Mouse (Mus musculus) heart, postnatal 0 days (tissue): ENCODE data around the gene Tmc8. TPM values are rescaled to one million over a fixed set of nuclear protein-coding genes. Genes with fewer than 3 reads are reported as not detected.

ENCODE experiments used
- ATAC-seq: fragments of 200-750 bp; cut with Nextera tagmentation; 2 replicates; pipeline ENCODE4 v1.8.0; 2017; ENCODE audit warnings: low read depth, moderate number of reproducible peaks, moderate library complexity; ENCODE audit not compliant: insufficient read depth
- DNase-seq: peaks from one replicate; pipeline ENCODE4 v3.0.0-alpha.2; 2016; ENCODE audit warnings: low spot score
- H3K27ac ChIP-seq: fragments of 300-500 bp; sonication (generic); 2 replicates; pipeline ENCODE4 v1.5.1; 2014; ENCODE audit warnings: low read depth, mild to moderate bottlenecking
- H3K27me3 ChIP-seq: fragments of 300-500 bp; sonication (generic); 2 replicates; pipeline ENCODE4 v1.6.1; 2014; ENCODE audit warnings: low read length, mixed read lengths; ENCODE audit not compliant: control insufficient read depth, insufficient read depth
- H3K36me3 ChIP-seq: fragments of 300-500 bp; sonication (generic); replicated peaks from 2 replicates; pipeline ENCODE4 v1.6.1; 2014; ENCODE audit warnings: low read length, mixed read lengths; ENCODE audit not compliant: control insufficient read depth, insufficient read depth
- H3K4me1 ChIP-seq: fragments of 300-500 bp; sonication (generic); 2 replicates; pipeline ENCODE4 v1.6.1; 2014; ENCODE audit warnings: antibody characterized with exemption; ENCODE audit not compliant: control insufficient read depth, insufficient read depth
- H3K4me2 ChIP-seq: fragments of 300-500 bp; sonication (generic); 2 replicates; pipeline ENCODE4 v1.6.1; 2014; ENCODE audit warnings: low read depth, mild to moderate bottlenecking, low read length, moderate library complexity
- H3K4me3 ChIP-seq: fragments of 300-500 bp; sonication (generic); 2 replicates; pipeline ENCODE4 v1.5.1; 2014; ENCODE audit warnings: low read depth, low read length
- H3K9ac ChIP-seq: fragments of 300-500 bp; sonication (generic); replicated peaks from 2 replicates; pipeline ENCODE4 v1.6.1; 2014; ENCODE audit warnings: low read depth, low read length, mixed read lengths
- H3K9me3 ChIP-seq: fragments of 300-500 bp; sonication (generic); replicated peaks from 2 replicates; pipeline ENCODE4 v1.6.1; 2016; ENCODE audit warnings: low read length; ENCODE audit not compliant: control insufficient read depth
- CTCF ChIP-seq: IDR thresholded peaks from 2 replicates; pipeline ENCODE4 v1.5.1; 2016; ENCODE audit warnings: antibody characterized with exemption, control low read depth, low read depth
- EP300 ChIP-seq: IDR thresholded peaks from 2 replicates; pipeline ENCODE4 v1.6.1; 2016; ENCODE audit warnings: antibody characterized with exemption, low read depth
- WGBS: fragments of 180-500 bp; shearing (Covaris S2); extraction: QIAGEN DNeasy Blood & Tissue Kit; methylation state at CpG from one replicate; pipeline ENCODE4 v1.1.7; 2014; 5-methylcytosine and 5-hydroxymethylcytosine counted together
- polyA plus RNA-seq: library from polyadenylated mRNA; unstranded; fragments of >200 nt; fragmentation: Nextera tagmentation; extraction: Ambion mirVana; gene quantifications from 2 replicates; pipeline ENCODE4 v1.2.1, GENCODE M21; 2015
- total RNA-seq: library from RNA; depleted of rRNA; stranded (reverse); fragments of >200 nt; gene quantifications from 2 replicates; pipeline ENCODE4 v1.2.3, GENCODE M21; 2014; ENCODE audit warnings: low replicate concordance

The Tmc8 gene
- total and polyA plus RNA-seq, 2 experiments from 2014 or later: 2.3 to 8.7 TPM

- TF ChIP-seq CTCF: peak; percentile 10; the same call in 1 of the 2 replicates
- TF ChIP-seq EP300: no peak
- DNase-seq (no peak), ATAC-seq (peak; percentile 36; the same call in 1 of the 2 replicates)
- Histone ChIP-seq H3K9ac (no peak overlapping the region), H3K4me1 (peaks cover 9% of the 10 kb centered on the region; the same call in 1 of the 2 replicates), H3K27me3 (0 out of 2 replicates have a peak, but pooled peaks cover 5% of the 10 kb centered on the region), H3K4me2 (peak overlapping the region; percentile 39), H3K4me3 (no peak overlapping the region), H3K9me3 (no peaks in the 10 kb centered on the region), H3K36me3 (no peaks in the 10 kb centered on the region), H3K27ac (no peak overlapping the region)
- WGBS: 42% methylated on average over 23 of the region's 23 CpGs
Observed at GRCm38 (mm10) chr11:117790703-117791440, 9.0 kb downstream of the Tmc8 start.

GRCm38 (mm10) chr11:117791441-117791761 lies 9.5 kb downstream of the Tmc8 start:
- Histone ChIP-seq H3K9me3 (no peaks in the 10 kb centered on the region), H3K27ac (no peak overlapping the region), H3K9ac (no peak overlapping the region), H3K4me1 (peaks cover 9% of the 10 kb centered on the region; the same call in 1 of the 2 replicates), H3K4me3 (no peak overlapping the region), H3K4me2 (no peak overlapping the region), H3K27me3 (0 out of 2 replicates have a peak, but pooled peaks cover 5% of the 10 kb centered on the region), H3K36me3 (no peaks in the 10 kb centered on the region)
- DNase-seq (no peak), ATAC-seq (no peak)
- TF ChIP-seq CTCF (no peak), EP300 (no peak)
- WGBS: 86% methylated on average over 9 of the region's 9 CpGs

GRCm38 (mm10) chr11:117792281-117792888 lies 10.5 kb downstream of the Tmc8 start:
- Histone ChIP-seq H3K27me3 (0 out of 2 replicates have a peak, but pooled peaks cover 5% of the 10 kb centered on the region), H3K4me2 (peak overlapping the region; percentile 35), H3K9me3 (no peaks in the 10 kb centered on the region), H3K27ac (no peak overlapping the region), H3K36me3 (no peaks in the 10 kb centered on the region), H3K4me3 (no peak overlapping the region), H3K4me1 (peaks cover 9% of the 10 kb centered on the region; the same call in 1 of the 2 replicates), H3K9ac (no peak overlapping the region)
- 24% methylated on average over 22 of the region's 22 CpGs for WGBS
- no peak for TF ChIP-seq CTCF
- TF ChIP-seq EP300: no peak
- DNase-seq: no peak
- peak; percentile 30; the same call in 1 of the 2 replicates for ATAC-seq

- TF ChIP-seq EP300 (no peak), CTCF (no peak)
- Histone ChIP-seq H3K36me3 (no peaks in the 10 kb centered on the region), H3K4me3 (no peak overlapping the region), H3K9ac (no peak overlapping the region), H3K27ac (no peak overlapping the region), H3K4me1 (peaks cover 9% of the 10 kb centered on the region; the same call in 1 of the 2 replicates), H3K9me3 (no peaks in the 10 kb centered on the region), H3K27me3 (0 out of 2 replicates have a peak, but pooled peaks cover 5% of the 10 kb centered on the region), H3K4me2 (no peak overlapping the region)
- ATAC-seq (no peak), DNase-seq (no peak)
- WGBS: 70% methylated on average over 4 of the region's 4 CpGs
Observed at GRCm38 (mm10) chr11:117794035-117794551, 12.2 kb downstream of the Tmc8 start.

- ATAC-seq (no peak), DNase-seq (no peak)
- TF ChIP-seq CTCF (no peak), EP300 (no peak)
- no peak overlapping the region for H3K4me3 ChIP-seq
- no peak overlapping the region for H3K9ac ChIP-seq
- no peak overlapping the region for H3K27ac ChIP-seq
- WGBS: 54% methylated on average over 5 of the region's 5 CpGs
- H3K4me2 ChIP-seq: no peak overlapping the region
- H3K4me1 ChIP-seq: peaks cover 4% of the 10 kb centered on the region; the same call in 1 of the 2 replicates
- H3K36me3 ChIP-seq: no peaks in the 10 kb centered on the region
- H3K9me3 ChIP-seq: no peaks in the 10 kb centered on the region
- no peaks in the 10 kb centered on the region for H3K27me3 ChIP-seq
Observed at GRCm38 (mm10) chr11:117796954-117797353, 15.1 kb downstream of the Tmc8 start.
